Mouse (Mus musculus) layer of hippocampus, adult 11-12 months (tissue): ENCODE data around the gene Yif1a.

Source experiments
- DNase-seq: peaks from one replicate; pipeline ENCODE4 v3.0.0; 2022; ENCODE audit warnings: low spot score

Yif1a gene

GRCm38 (mm10) chr19:5118384-5118698, 30.0 kb downstream of the Yif1a start, which contains the start of gene Klc2:
Gene Klc2, minus strand, starts transcription at chr19:5118560.
- DNase-seq: no peak

GRCm38 (mm10) chr19:5122492-5122891, 34.2 kb downstream of the Yif1a start:
- DNase-seq: no peak

- no peak for DNase-seq
These were observed 34.9 kb downstream of the Yif1a start for GRCm38 (mm10) chr19:5123241-5123640.

- no peak for DNase-seq
These were observed 35.8 kb downstream of the Yif1a start for GRCm38 (mm10) chr19:5124055-5124614.

- no peak for DNase-seq
These were observed 41.4 kb downstream of the Yif1a start for GRCm38 (mm10) chr19:5129770-5130169.

GRCm38 (mm10) chr19:5131237-5131636, 42.9 kb downstream of the Yif1a start:
- no peak for DNase-seq

GRCm38 (mm10) chr19:5139640-5140039, 51.3 kb downstream of the Yif1a start:
- peak; percentile 74 for DNase-seq
